Mouse (Mus musculus): ENCODE results near the gene Mgst2. TPM values are rescaled to one million over a fixed set of nuclear protein-coding genes. Genes with fewer than 3 reads are reported as not detected.

Mgst2 gene
- total and polyA plus RNA-seq, 2 experiments from 2014 or later, result 1.0 TPM; not detected in 1

GRCm38 (mm10) chr3:51673408-51674086 lies 13.4 kb downstream of the Mgst2 start:
- no peak overlapping the region for H3K9ac ChIP-seq (replicated peaks; ENCODE audit: low read length)
- ATAC-seq, result no peak
- no peak overlapping the region for H3K4me3 ChIP-seq (ENCODE audit: low read length)
- H3K27ac ChIP-seq, result no peak overlapping the region
- 70% methylated on average over 21 of the region's 21 CpGs for WGBS
- H3K4me2 ChIP-seq (ENCODE audit: low read depth, low read length), result no peak overlapping the region
- H3K36me3 ChIP-seq (ENCODE audit: insufficient read depth, low read length), result no peaks in the 10 kb centered on the region
- no peaks in the 10 kb centered on the region for H3K9me3 ChIP-seq (ENCODE audit: low read length)
- TF ChIP-seq CTCF (IDR thresholded peaks at IDR 0.05; ENCODE audit: low read depth), result peak; percentile 62
- H3K4me1 ChIP-seq (ENCODE audit: insufficient read depth, low read length), result no peaks in the 10 kb centered on the region
- H3K27me3 ChIP-seq (ENCODE audit: insufficient read depth, low read length), result no peaks in the 10 kb centered on the region
- DNase-seq (ENCODE audit: low spot score), result peak; percentile 24

GRCm38 (mm10) chr3:51674963-51675362 lies 14.8 kb downstream of the Mgst2 start:
- WGBS, result 80% methylated on average over 3 of the region's 3 CpGs
- H3K4me2 ChIP-seq (ENCODE audit: low read depth, low read length), result no peak overlapping the region
- H3K4me3 ChIP-seq (ENCODE audit: low read length), result no peak overlapping the region
- H3K27me3 ChIP-seq (ENCODE audit: insufficient read depth, low read length), result no peaks in the 10 kb centered on the region
- no peak for TF ChIP-seq CTCF (IDR thresholded peaks at IDR 0.05; ENCODE audit: low read depth)
- no peak for ATAC-seq
- no peaks in the 10 kb centered on the region for H3K36me3 ChIP-seq (ENCODE audit: insufficient read depth, low read length)
- no peak overlapping the region for H3K27ac ChIP-seq
- H3K9me3 ChIP-seq (ENCODE audit: low read length), result no peaks in the 10 kb centered on the region
- no peak for DNase-seq (ENCODE audit: low spot score)
- H3K4me1 ChIP-seq (ENCODE audit: insufficient read depth, low read length), result no peaks in the 10 kb centered on the region
- no peak overlapping the region for H3K9ac ChIP-seq (replicated peaks; ENCODE audit: low read length)

- H3K4me2 ChIP-seq (ENCODE audit: low read depth, low read length), result no peak overlapping the region
- H3K4me3 ChIP-seq (ENCODE audit: low read length), result no peak overlapping the region
- H3K36me3 ChIP-seq (ENCODE audit: insufficient read depth, low read length), result peaks cover 14% of the 10 kb centered on the region
- H3K27ac ChIP-seq, result no peak overlapping the region
- WGBS, result 93% methylated on average over 6 of the region's 6 CpGs
- no peaks in the 10 kb centered on the region for H3K27me3 ChIP-seq (ENCODE audit: insufficient read depth, low read length)
- no peak for ATAC-seq
- TF ChIP-seq CTCF (IDR thresholded peaks at IDR 0.05; ENCODE audit: low read depth), result no peak
- H3K4me1 ChIP-seq (ENCODE audit: insufficient read depth, low read length), result no peaks in the 10 kb centered on the region
- DNase-seq (ENCODE audit: low spot score), result no peak
- H3K9me3 ChIP-seq (ENCODE audit: low read length), result no peaks in the 10 kb centered on the region
- H3K9ac ChIP-seq (replicated peaks; ENCODE audit: low read length), result no peak overlapping the region
These were observed 25.4 kb downstream of the Mgst2 start for GRCm38 (mm10) chr3:51685539-51685938.

- no peaks in the 10 kb centered on the region for H3K9me3 ChIP-seq (ENCODE audit: low read length)
- ATAC-seq (no peak), DNase-seq (ENCODE audit: low spot score) (no peak)
- no peak overlapping the region for H3K4me3 ChIP-seq (ENCODE audit: low read length)
- no peaks in the 10 kb centered on the region for H3K4me1 ChIP-seq (ENCODE audit: insufficient read depth, low read length)
- no peaks in the 10 kb centered on the region for H3K27me3 ChIP-seq (ENCODE audit: insufficient read depth, low read length)
- no peak overlapping the region for H3K9ac ChIP-seq (replicated peaks; ENCODE audit: low read length)
- H3K36me3 ChIP-seq (ENCODE audit: insufficient read depth, low read length), result peaks cover 16% of the 10 kb centered on the region
- H3K27ac ChIP-seq, result no peak overlapping the region
- WGBS, result 82% methylated on average over 6 of the region's 6 CpGs
- TF ChIP-seq CTCF (IDR thresholded peaks at IDR 0.05; ENCODE audit: low read depth), result no peak
- H3K4me2 ChIP-seq (ENCODE audit: low read depth, low read length), result no peak overlapping the region
These were observed 26.2 kb downstream of the Mgst2 start for GRCm38 (mm10) chr3:51686316-51686715.

GRCm38 (mm10) chr3:51686791-51687190 lies 26.6 kb downstream of the Mgst2 start:
- Histone ChIP-seq H3K4me3 (ENCODE audit: low read length) (no peak overlapping the region), H3K36me3 (ENCODE audit: insufficient read depth, low read length) (peaks cover 16% of the 10 kb centered on the region), H3K4me1 (ENCODE audit: insufficient read depth, low read length) (no peaks in the 10 kb centered on the region), H3K9me3 (ENCODE audit: low read length) (no peaks in the 10 kb centered on the region), H3K9ac (replicated peaks; ENCODE audit: low read length) (no peak overlapping the region), H3K27me3 (ENCODE audit: insufficient read depth, low read length) (no peaks in the 10 kb centered on the region), H3K27ac (no peak overlapping the region), H3K4me2 (ENCODE audit: low read depth, low read length) (no peak overlapping the region)
- 69% methylated on average over 6 of the region's 6 CpGs for WGBS
- TF ChIP-seq CTCF (IDR thresholded peaks at IDR 0.05; ENCODE audit: low read depth), result no peak
- ATAC-seq (no peak), DNase-seq (ENCODE audit: low spot score) (no peak)

GRCm38 (mm10) chr3:51688725-51689124 lies 28.6 kb downstream of the Mgst2 start:
- DNase-seq (ENCODE audit: low spot score) (no peak), ATAC-seq (no peak)
- no peaks in the 10 kb centered on the region for H3K9me3 ChIP-seq (ENCODE audit: low read length)
- 91% methylated on average over 8 of the region's 8 CpGs for WGBS
- H3K36me3 ChIP-seq (ENCODE audit: insufficient read depth, low read length), result peaks cover 16% of the 10 kb centered on the region
- no peak overlapping the region for H3K27ac ChIP-seq
- H3K4me3 ChIP-seq (ENCODE audit: low read length), result no peak overlapping the region
- TF ChIP-seq CTCF (IDR thresholded peaks at IDR 0.05; ENCODE audit: low read depth), result no peak
- no peaks in the 10 kb centered on the region for H3K27me3 ChIP-seq (ENCODE audit: insufficient read depth, low read length)
- no peak overlapping the region for H3K9ac ChIP-seq (replicated peaks; ENCODE audit: low read length)
- no peak overlapping the region for H3K4me2 ChIP-seq (ENCODE audit: low read depth, low read length)
- no peaks in the 10 kb centered on the region for H3K4me1 ChIP-seq (ENCODE audit: insufficient read depth, low read length)

- Histone ChIP-seq H3K4me3 (ENCODE audit: low read length) (no peak overlapping the region), H3K9me3 (ENCODE audit: low read length) (no peaks in the 10 kb centered on the region), H3K9ac (replicated peaks; ENCODE audit: low read length) (no peak overlapping the region), H3K4me2 (ENCODE audit: low read depth, low read length) (no peak overlapping the region), H3K27me3 (ENCODE audit: insufficient read depth, low read length) (no peaks in the 10 kb centered on the region), H3K27ac (no peak overlapping the region), H3K36me3 (ENCODE audit: insufficient read depth, low read length) (peaks cover 16% of the 10 kb centered on the region), H3K4me1 (ENCODE audit: insufficient read depth, low read length) (no peaks in the 10 kb centered on the region)
- TF ChIP-seq CTCF (IDR thresholded peaks at IDR 0.05; ENCODE audit: low read depth), result no peak
- DNase-seq (ENCODE audit: low spot score) (no peak), ATAC-seq (no peak)
- 85% methylated on average over 10 of the region's 10 CpGs for WGBS
These were observed 33.0 kb downstream of the Mgst2 start for GRCm38 (mm10) chr3:51693196-51693595.
